Mouse (Mus musculus): ENCODE measurements around the gene Ppp1r1b. TPM values are rescaled to one million over a fixed set of nuclear protein-coding genes. Genes with fewer than 3 reads are reported as not detected.

The Ppp1r1b gene
- polyA plus RNA-seq, 2 experiments, result 2.9 to 3.6 TPM

DNA sequence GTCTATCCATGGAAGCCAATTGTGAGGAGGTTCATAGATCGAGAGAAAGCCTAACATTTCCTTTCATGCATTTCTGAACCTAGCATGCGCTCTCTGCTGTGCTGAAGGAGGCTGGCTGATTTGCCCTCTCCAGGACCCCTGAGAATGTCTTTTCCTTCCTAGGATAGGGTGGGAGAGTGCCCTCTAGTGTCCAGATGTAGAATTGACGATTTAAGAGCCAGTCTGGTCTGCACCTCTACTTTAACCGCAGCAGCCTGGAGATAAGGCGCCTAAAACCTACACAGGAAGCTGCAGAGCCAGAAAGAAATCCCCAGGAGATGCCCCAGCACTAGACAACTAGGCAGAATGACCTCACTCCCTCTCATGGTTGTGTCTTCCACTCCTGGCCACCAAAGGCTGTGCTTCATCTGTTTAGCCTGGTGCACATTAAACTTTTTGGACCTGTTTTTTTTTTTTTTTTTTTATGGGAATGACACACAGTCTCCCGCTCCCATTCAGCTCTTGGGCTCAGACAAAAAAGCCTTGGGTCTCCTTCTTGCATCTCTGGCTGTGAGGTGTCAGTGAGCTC is 7.6 kb downstream of the Ppp1r1b start:
- 11% methylated on average over 6 of the region's 6 CpGs for WGBS
- peak; percentile 80 for DNase-seq (ENCODE audit: low spot score)
- ATAC-seq (ENCODE audit: low FRiP score, low read depth), result no peak
- H3K36me3 ChIP-seq (ENCODE audit: control insufficient read depth, insufficient read depth, low read length), result no peaks in the 10 kb centered on the region
- H3K4me3 ChIP-seq (replicated peaks; ENCODE audit: low read length), result no peak overlapping the region
- peaks cover 19% of the 10 kb centered on the region for H3K4me1 ChIP-seq (ENCODE audit: control insufficient read depth, insufficient read depth, low read length)
- H3K9me3 ChIP-seq (ENCODE audit: control insufficient read depth, low read length), result no peaks in the 10 kb centered on the region
- no peak for TF ChIP-seq POLR2A (IDR thresholded peaks at IDR 0.05; ENCODE audit: borderline replicate concordance, extremely low read depth, insufficient read depth, insufficient read length)
- no peak overlapping the region for H3K27ac ChIP-seq (replicated peaks; ENCODE audit: low read depth, low read length)
- H3K4me2 ChIP-seq (replicated peaks; ENCODE audit: low read depth, low read length, severe bottlenecking), result no peak overlapping the region
- H3K9ac ChIP-seq (ENCODE audit: low read depth, low read length, severe bottlenecking), result no peak overlapping the region
- peaks cover 16% of the 10 kb centered on the region for H3K27me3 ChIP-seq (ENCODE audit: control insufficient read depth, insufficient read depth, low read length)

DNA sequence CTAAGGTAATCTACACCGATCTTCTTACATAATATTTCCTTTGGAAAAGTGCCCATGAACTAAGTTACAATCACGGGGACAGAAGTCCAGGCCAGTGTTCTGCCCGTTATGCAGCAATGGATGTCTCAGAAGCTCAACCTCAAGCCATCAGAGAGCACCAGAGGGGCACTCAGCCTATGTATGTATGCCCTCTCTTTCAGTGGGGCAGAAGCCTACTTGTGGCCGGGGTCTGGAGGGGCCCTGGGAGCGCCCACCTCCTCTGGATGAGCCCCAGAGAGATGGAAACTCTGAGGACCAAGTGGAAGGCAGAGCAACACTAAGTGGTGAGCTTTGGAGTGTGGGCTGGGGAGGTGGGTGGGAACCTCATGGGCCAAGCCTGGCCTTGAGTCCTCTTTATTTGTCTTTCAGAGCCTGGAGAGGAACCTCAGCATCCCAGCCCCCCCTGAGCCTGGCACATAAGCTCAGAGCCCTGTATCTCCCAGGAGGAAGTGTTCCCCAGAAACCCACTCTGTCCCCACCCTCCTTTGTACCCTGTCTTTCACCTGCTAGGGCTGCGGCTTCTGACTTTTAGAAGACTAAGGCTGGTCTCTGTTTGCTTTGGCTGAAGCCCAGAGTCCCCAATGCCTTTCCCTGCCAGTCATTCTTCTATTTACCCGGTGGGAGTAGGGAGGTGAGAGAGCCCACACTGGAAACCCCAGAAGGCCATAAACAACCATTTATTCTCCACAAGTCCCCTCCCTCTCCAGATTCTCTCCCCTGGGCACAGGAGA is 8.6 kb downstream of the Ppp1r1b start:
- 72% methylated on average over 7 of the region's 7 CpGs for WGBS

DNA sequence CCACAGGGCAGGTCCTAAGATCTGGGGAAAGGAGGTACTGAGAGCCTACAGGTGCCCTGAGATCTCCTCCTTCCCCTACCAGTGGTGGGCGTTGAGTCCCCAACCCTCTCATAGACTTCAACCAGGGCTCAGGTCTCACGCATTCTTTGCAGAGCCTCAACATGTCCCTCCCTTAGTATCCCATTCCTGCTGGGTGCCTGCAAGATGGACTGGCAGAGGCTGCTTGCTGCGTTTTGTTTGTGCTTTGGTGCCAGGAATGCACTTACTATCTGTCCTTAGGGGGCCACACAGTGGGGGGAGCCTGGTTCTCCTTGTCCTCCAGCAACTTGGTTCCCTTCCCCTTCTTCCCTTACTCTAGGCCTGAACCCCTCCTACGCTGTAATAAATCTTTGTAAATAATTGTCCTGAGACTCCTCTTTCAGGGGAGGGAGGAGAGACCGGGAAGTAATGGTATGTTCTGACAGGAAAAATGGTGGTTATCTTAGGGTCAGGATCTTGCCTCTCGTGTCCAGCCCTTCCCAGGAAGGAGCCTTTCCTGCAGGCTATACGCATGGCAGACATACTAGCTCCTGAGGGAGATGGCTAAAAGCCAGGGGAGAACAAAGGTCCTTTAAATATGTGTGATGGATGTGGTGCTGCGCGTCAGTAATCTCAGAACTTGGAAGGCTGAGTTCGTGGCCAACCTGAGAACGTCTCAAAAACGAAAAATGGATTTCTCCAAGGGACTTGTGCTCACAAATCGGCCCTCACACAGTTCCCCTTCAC is 9.4 kb downstream of the Ppp1r1b start:
- H3K9ac ChIP-seq (ENCODE audit: low read depth, low read length, severe bottlenecking), result peak overlapping the region; percentile 43

More for the DNA sequence above, 8.6 kb downstream of the Ppp1r1b start:
- DNase-seq (ENCODE audit: low spot score) (no peak), ATAC-seq (ENCODE audit: low FRiP score, low read depth) (no peak)
- H3K4me1 ChIP-seq (ENCODE audit: control insufficient read depth, insufficient read depth, low read length), result peaks cover 19% of the 10 kb centered on the region
- no peaks in the 10 kb centered on the region for H3K36me3 ChIP-seq (ENCODE audit: control insufficient read depth, insufficient read depth, low read length)
- H3K9ac ChIP-seq (ENCODE audit: low read depth, low read length, severe bottlenecking), result no peak overlapping the region
- H3K27ac ChIP-seq (replicated peaks; ENCODE audit: low read depth, low read length), result no peak overlapping the region
- H3K4me3 ChIP-seq (replicated peaks; ENCODE audit: low read length), result no peak overlapping the region
- H3K4me2 ChIP-seq (replicated peaks; ENCODE audit: low read depth, low read length, severe bottlenecking), result no peak overlapping the region
- no peaks in the 10 kb centered on the region for H3K9me3 ChIP-seq (ENCODE audit: control insufficient read depth, low read length)
- 0 out of 2 replicates have a peak, but pooled peaks cover 6% of the 10 kb centered on the region for H3K27me3 ChIP-seq (ENCODE audit: control insufficient read depth, insufficient read depth, low read length)
- TF ChIP-seq POLR2A (IDR thresholded peaks at IDR 0.05; ENCODE audit: borderline replicate concordance, extremely low read depth, insufficient read depth, insufficient read length), result no peak

DNA sequence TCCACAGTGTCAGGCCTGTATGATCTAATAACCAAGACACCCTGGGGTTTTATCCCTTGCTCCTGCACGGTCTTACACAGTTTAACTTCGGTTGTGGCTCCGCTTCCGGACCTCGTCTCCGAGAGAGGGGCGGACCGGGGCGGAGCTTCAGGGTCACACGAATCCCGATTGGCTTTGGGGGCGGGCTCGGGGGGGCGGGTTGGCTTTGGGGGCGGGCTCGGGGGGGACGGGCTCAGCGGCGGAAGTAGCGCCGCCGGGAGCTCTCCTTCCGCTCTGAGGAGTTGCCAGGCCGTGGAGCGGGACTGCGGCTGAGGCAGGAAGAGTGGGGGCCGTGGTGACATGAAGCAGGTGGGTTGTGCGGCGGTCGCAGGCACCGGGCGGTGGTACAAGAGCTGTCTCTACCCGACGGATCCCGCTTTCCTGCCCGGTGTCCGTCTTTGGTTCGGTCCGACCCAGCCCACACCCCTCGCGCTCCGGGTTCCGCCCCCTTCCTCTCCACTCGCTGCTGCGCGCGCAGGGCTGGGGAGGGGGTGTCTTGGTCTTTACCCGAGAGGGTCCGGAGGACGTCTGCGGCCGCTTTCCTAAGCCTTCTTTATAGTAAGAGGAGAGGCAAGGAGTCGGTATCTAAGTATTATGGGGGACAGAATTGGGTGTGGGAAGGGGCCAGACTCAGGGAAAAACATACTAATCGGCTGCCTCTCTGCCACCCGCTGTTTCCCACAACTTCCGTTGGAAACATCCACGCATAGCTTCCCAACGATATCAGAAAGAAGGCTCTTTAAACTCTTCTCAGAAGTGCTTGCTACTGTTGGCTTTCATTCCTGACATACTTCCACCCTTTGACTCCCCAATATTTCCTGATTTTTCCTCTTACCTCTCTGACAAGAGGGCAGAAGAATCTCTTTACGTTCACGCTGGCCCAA is 10.2 kb downstream of the Ppp1r1b start, which contains the start of gene Stard3:
Stard3 (plus strand) TSS at position 208 of the 923 bp plus-strand sequence.
- Histone ChIP-seq H3K4me2 (replicated peaks; ENCODE audit: low read depth, low read length, severe bottlenecking) (peak within 1 kb of the TSS; percentile 74), H3K9me3 (ENCODE audit: control insufficient read depth, low read length) (no peaks in the 10 kb centered on the region), H3K27ac (replicated peaks; ENCODE audit: low read depth, low read length) (peak within 1 kb of the TSS; percentile 82), H3K4me1 (ENCODE audit: control insufficient read depth, insufficient read depth, low read length) (peaks cover 19% of the 10 kb centered on the region), H3K9ac (ENCODE audit: low read depth, low read length, severe bottlenecking) (peak within 1 kb of the TSS; percentile 73), H3K36me3 (ENCODE audit: control insufficient read depth, insufficient read depth, low read length) (no peaks in the 10 kb centered on the region), H3K27me3 (ENCODE audit: control insufficient read depth, insufficient read depth, low read length) (no peaks in the 10 kb centered on the region), H3K4me3 (replicated peaks; ENCODE audit: low read length) (peak within 1 kb of the TSS; percentile 69)
- under 1% methylated on average over 42 of the region's 60 CpGs for WGBS
- peak; percentile 36; the same call in 1 of the 2 replicates for TF ChIP-seq POLR2A (IDR thresholded peaks at IDR 0.05; ENCODE audit: borderline replicate concordance, extremely low read depth, insufficient read depth, insufficient read length)
- ATAC-seq (ENCODE audit: low FRiP score, low read depth) (peak; percentile 93), DNase-seq (ENCODE audit: low spot score) (peak; percentile 87)

More for the DNA sequence above, 9.4 kb downstream of the Ppp1r1b start:
- peaks cover 19% of the 10 kb centered on the region for H3K4me1 ChIP-seq (ENCODE audit: control insufficient read depth, insufficient read depth, low read length)
- ATAC-seq (ENCODE audit: low FRiP score, low read depth) (0 out of 2 replicates have a peak, but pooled peaks have one; percentile 3), DNase-seq (ENCODE audit: low spot score) (peak; percentile 16)
- peak overlapping the region; percentile 58 for H3K27ac ChIP-seq (replicated peaks; ENCODE audit: low read depth, low read length)
- no peaks in the 10 kb centered on the region for H3K36me3 ChIP-seq (ENCODE audit: control insufficient read depth, insufficient read depth, low read length)
- H3K4me2 ChIP-seq (replicated peaks; ENCODE audit: low read depth, low read length, severe bottlenecking), result peak overlapping the region; percentile 74
- no peak for TF ChIP-seq POLR2A (IDR thresholded peaks at IDR 0.05; ENCODE audit: borderline replicate concordance, extremely low read depth, insufficient read depth, insufficient read length)
- H3K9me3 ChIP-seq (ENCODE audit: control insufficient read depth, low read length), result no peaks in the 10 kb centered on the region
- peak overlapping the region; percentile 69 for H3K4me3 ChIP-seq (replicated peaks; ENCODE audit: low read length)
- WGBS, result 10% methylated on average over 13 of the region's 13 CpGs
- H3K27me3 ChIP-seq (ENCODE audit: control insufficient read depth, insufficient read depth, low read length), result no peaks in the 10 kb centered on the region
